Mouse (Mus musculus): Measurements from ENCODE around the gene Itih5. TPM values are rescaled to one million over a fixed set of nuclear protein-coding genes. Genes with fewer than 3 reads are reported as not detected.

The Itih5 gene
- polyA plus RNA-seq, 1 experiment from 2014 or later, result 7.7 TPM

GRCm38 (mm10) chr2:10130341-10130990 is 22.9 kb upstream of the Itih5 start:
- H3K4me1 ChIP-seq (ENCODE audit: control insufficient read depth, insufficient read depth, low read length), result no peaks in the 10 kb centered on the region
- WGBS, result 76% methylated on average over 8 of the region's 8 CpGs
- ATAC-seq (ENCODE audit: low FRiP score, low TSS enrichment) (no peak), DNase-seq (no peak)
- no peak overlapping the region for H3K4me2 ChIP-seq (ENCODE audit: low read length)
- H3K27me3 ChIP-seq (ENCODE audit: control insufficient read depth, insufficient read depth, low read length), result no peaks in the 10 kb centered on the region
- H3K9ac ChIP-seq (replicated peaks; ENCODE audit: low read length), result no peak overlapping the region
- H3K36me3 ChIP-seq (ENCODE audit: control insufficient read depth, insufficient read depth, low read length), result no peaks in the 10 kb centered on the region
- no peak overlapping the region for H3K27ac ChIP-seq (replicated peaks; ENCODE audit: low read depth, low read length)
- H3K4me3 ChIP-seq (replicated peaks; ENCODE audit: low read depth, low read length), result no peak overlapping the region
- no peaks in the 10 kb centered on the region for H3K9me3 ChIP-seq (ENCODE audit: control insufficient read depth, low read length)

GRCm38 (mm10) chr2:10131296-10131695 is 22.1 kb upstream of the Itih5 start, which contains the start of gene Itih2:
TSS of gene Itih2 (minus strand) at chr2:10131396.
- H3K9ac ChIP-seq (replicated peaks; ENCODE audit: low read length), result no peak within 1 kb of the TSS
- H3K36me3 ChIP-seq (ENCODE audit: control insufficient read depth, insufficient read depth, low read length), result no peaks in the 10 kb centered on the region
- H3K4me2 ChIP-seq (ENCODE audit: low read length), result no peak within 1 kb of the TSS
- ATAC-seq (ENCODE audit: low FRiP score, low TSS enrichment), result no peak
- H3K9me3 ChIP-seq (ENCODE audit: control insufficient read depth, low read length), result no peaks in the 10 kb centered on the region
- 92% methylated on average over 4 of the region's 4 CpGs for WGBS
- H3K4me1 ChIP-seq (ENCODE audit: control insufficient read depth, insufficient read depth, low read length), result no peaks in the 10 kb centered on the region
- H3K27me3 ChIP-seq (ENCODE audit: control insufficient read depth, insufficient read depth, low read length), result no peaks in the 10 kb centered on the region
- H3K4me3 ChIP-seq (replicated peaks; ENCODE audit: low read depth, low read length), result no peak within 1 kb of the TSS
- no peak for DNase-seq
- no peak within 1 kb of the TSS for H3K27ac ChIP-seq (replicated peaks; ENCODE audit: low read depth, low read length)

GRCm38 (mm10) chr2:10132128-10132527 is 21.2 kb upstream of the Itih5 start:
- H3K9me3 ChIP-seq (ENCODE audit: control insufficient read depth, low read length), result no peaks in the 10 kb centered on the region
- no peak overlapping the region for H3K4me3 ChIP-seq (replicated peaks; ENCODE audit: low read depth, low read length)
- DNase-seq (no peak), ATAC-seq (ENCODE audit: low FRiP score, low TSS enrichment) (no peak)
- no peaks in the 10 kb centered on the region for H3K27me3 ChIP-seq (ENCODE audit: control insufficient read depth, insufficient read depth, low read length)
- H3K36me3 ChIP-seq (ENCODE audit: control insufficient read depth, insufficient read depth, low read length), result no peaks in the 10 kb centered on the region
- H3K9ac ChIP-seq (replicated peaks; ENCODE audit: low read length), result no peak overlapping the region
- no peak overlapping the region for H3K27ac ChIP-seq (replicated peaks; ENCODE audit: low read depth, low read length)
- 80% methylated on average over 1 of the region's 1 CpGs for WGBS
- no peak overlapping the region for H3K4me2 ChIP-seq (ENCODE audit: low read length)
- no peaks in the 10 kb centered on the region for H3K4me1 ChIP-seq (ENCODE audit: control insufficient read depth, insufficient read depth, low read length)

- H3K27me3 ChIP-seq (ENCODE audit: control insufficient read depth, insufficient read depth, low read length), result no peaks in the 10 kb centered on the region
- no peak overlapping the region for H3K4me2 ChIP-seq (ENCODE audit: low read length)
- no peaks in the 10 kb centered on the region for H3K4me1 ChIP-seq (ENCODE audit: control insufficient read depth, insufficient read depth, low read length)
- no peak overlapping the region for H3K4me3 ChIP-seq (replicated peaks; ENCODE audit: low read depth, low read length)
- no peak for DNase-seq
- WGBS, result 81% methylated on average over 6 of the region's 6 CpGs
- no peaks in the 10 kb centered on the region for H3K36me3 ChIP-seq (ENCODE audit: control insufficient read depth, insufficient read depth, low read length)
- no peak overlapping the region for H3K9ac ChIP-seq (replicated peaks; ENCODE audit: low read length)
- no peak for ATAC-seq (ENCODE audit: low FRiP score, low TSS enrichment)
- no peaks in the 10 kb centered on the region for H3K9me3 ChIP-seq (ENCODE audit: control insufficient read depth, low read length)
- H3K27ac ChIP-seq (replicated peaks; ENCODE audit: low read depth, low read length), result no peak overlapping the region
Measured at GRCm38 (mm10) chr2:10133941-10134340, 19.4 kb upstream of the Itih5 start.

- no peak for DNase-seq
- no peaks in the 10 kb centered on the region for H3K27me3 ChIP-seq (ENCODE audit: control insufficient read depth, insufficient read depth, low read length)
- H3K9ac ChIP-seq (replicated peaks; ENCODE audit: low read length), result no peak overlapping the region
Measured at GRCm38 (mm10) chr2:10137320-10137719, 16.1 kb upstream of the Itih5 start.

GRCm38 (mm10) chr2:10140456-10140855 is 12.9 kb upstream of the Itih5 start:
- Histone ChIP-seq H3K27me3 (ENCODE audit: control insufficient read depth, insufficient read depth, low read length) (no peaks in the 10 kb centered on the region), H3K4me1 (ENCODE audit: control insufficient read depth, insufficient read depth, low read length) (no peaks in the 10 kb centered on the region), H3K9ac (replicated peaks; ENCODE audit: low read length) (no peak overlapping the region), H3K4me2 (ENCODE audit: low read length) (no peak overlapping the region), H3K36me3 (ENCODE audit: control insufficient read depth, insufficient read depth, low read length) (no peaks in the 10 kb centered on the region), H3K9me3 (ENCODE audit: control insufficient read depth, low read length) (no peaks in the 10 kb centered on the region), H3K27ac (replicated peaks; ENCODE audit: low read depth, low read length) (no peak overlapping the region), H3K4me3 (replicated peaks; ENCODE audit: low read depth, low read length) (no peak overlapping the region)
- ATAC-seq (ENCODE audit: low FRiP score, low TSS enrichment) (no peak), DNase-seq (no peak)
- WGBS, result 86% methylated on average over 5 of the region's 5 CpGs

More at GRCm38 (mm10) chr2:10137320-10137719, 16.1 kb upstream of the Itih5 start:
- no peak overlapping the region for H3K27ac ChIP-seq (replicated peaks; ENCODE audit: low read depth, low read length)
- no peak overlapping the region for H3K4me2 ChIP-seq (ENCODE audit: low read length)
- no peaks in the 10 kb centered on the region for H3K9me3 ChIP-seq (ENCODE audit: control insufficient read depth, low read length)
- 86% methylated on average over 2 of the region's 2 CpGs for WGBS
- H3K36me3 ChIP-seq (ENCODE audit: control insufficient read depth, insufficient read depth, low read length), result no peaks in the 10 kb centered on the region
- no peaks in the 10 kb centered on the region for H3K4me1 ChIP-seq (ENCODE audit: control insufficient read depth, insufficient read depth, low read length)
- H3K4me3 ChIP-seq (replicated peaks; ENCODE audit: low read depth, low read length), result no peak overlapping the region
- ATAC-seq (ENCODE audit: low FRiP score, low TSS enrichment), result no peak

- H3K27ac ChIP-seq (replicated peaks; ENCODE audit: low read depth, low read length), result no peak overlapping the region
- DNase-seq (peak; percentile 84), ATAC-seq (ENCODE audit: low FRiP score, low TSS enrichment) (peak; percentile 72)
- H3K4me3 ChIP-seq (replicated peaks; ENCODE audit: low read depth, low read length), result no peak overlapping the region
- 31% methylated on average over 8 of the region's 8 CpGs for WGBS
- H3K9ac ChIP-seq (replicated peaks; ENCODE audit: low read length), result no peak overlapping the region
- no peaks in the 10 kb centered on the region for H3K4me1 ChIP-seq (ENCODE audit: control insufficient read depth, insufficient read depth, low read length)
- H3K9me3 ChIP-seq (ENCODE audit: control insufficient read depth, low read length), result no peaks in the 10 kb centered on the region
- H3K4me2 ChIP-seq (ENCODE audit: low read length), result no peak overlapping the region
- no peaks in the 10 kb centered on the region for H3K36me3 ChIP-seq (ENCODE audit: control insufficient read depth, insufficient read depth, low read length)
- H3K27me3 ChIP-seq (ENCODE audit: control insufficient read depth, insufficient read depth, low read length), result no peaks in the 10 kb centered on the region
Measured at GRCm38 (mm10) chr2:10142472-10143454, 10.6 kb upstream of the Itih5 start.

- Histone ChIP-seq H3K9ac (replicated peaks; ENCODE audit: low read length) (no peak overlapping the region), H3K4me3 (replicated peaks; ENCODE audit: low read depth, low read length) (no peak overlapping the region), H3K27me3 (ENCODE audit: control insufficient read depth, insufficient read depth, low read length) (no peaks in the 10 kb centered on the region), H3K9me3 (ENCODE audit: control insufficient read depth, low read length) (no peaks in the 10 kb centered on the region), H3K27ac (replicated peaks; ENCODE audit: low read depth, low read length) (no peak overlapping the region), H3K36me3 (ENCODE audit: control insufficient read depth, insufficient read depth, low read length) (no peaks in the 10 kb centered on the region), H3K4me1 (ENCODE audit: control insufficient read depth, insufficient read depth, low read length) (no peaks in the 10 kb centered on the region), H3K4me2 (ENCODE audit: low read length) (no peak overlapping the region)
- DNase-seq (no peak), ATAC-seq (ENCODE audit: low FRiP score, low TSS enrichment) (no peak)
- 82% methylated on average over 6 of the region's 6 CpGs for WGBS
Measured at GRCm38 (mm10) chr2:10145514-10145913, 7.9 kb upstream of the Itih5 start.

All from midbrain, embryonic 14.5 days (tissue).